Mouse (Mus musculus) monocyte, adult 5-6 weeks (primary cell): Measurements from ENCODE around the gene Mrps21. TPM values are rescaled to one million over a fixed set of nuclear protein-coding genes. Genes with fewer than 3 reads are reported as not detected.
A peak's percentile ranks its signal among the peaks of the same experiment; 100 is the strongest.
"Not testable (repeated sequence)": the region's sequence is repeated elsewhere in the genome, so short reads cannot be mapped to it uniquely, and the experiment has no call there.

ENCODE experiments used
- ATAC-seq: fragments of 153-309, 156-312 bp; replicated peaks from 2 replicates; pipeline ENCODE4 v1.8.0; 2017; ENCODE audit warnings: mild to moderate bottlenecking; ENCODE audit not compliant: low TSS enrichment, insufficient number of reproducible peaks, severe bottlenecking, poor library complexity, low FRiP score
- total RNA-seq: library from RNA; stranded (forward); fragments of 200-1000, 200-491, 200-594 nt; gene quantifications from 3 replicates; pipeline ENCODE4 v1.2.3, GENCODE M21; 2017

The Mrps21 gene
- total RNA-seq, 1 experiment from 2014 or later = 321 TPM

- no peak for ATAC-seq
Measured at GRCm38 (mm10) chr3:95860323-95860722, 11.0 kb downstream of the Mrps21 start.

- not testable (repeated sequence) for ATAC-seq
Measured at GRCm38 (mm10) chr3:95858278-95858677, 13.0 kb downstream of the Mrps21 start.

GRCm38 (mm10) chr3:95857050-95857449 is 14.3 kb downstream of the Mrps21 start:
- ATAC-seq = not testable (repeated sequence)

- ATAC-seq = no peak
Measured at GRCm38 (mm10) chr3:95856115-95856514, 15.2 kb downstream of the Mrps21 start.

GRCm38 (mm10) chr3:95855502-95856089 is 15.7 kb downstream of the Mrps21 start, which contains the start of gene Prpf3:
Prpf3 (minus strand) TSS chr3:95855885.
- peak; percentile 97 for ATAC-seq

- ATAC-seq = no peak
Measured at GRCm38 (mm10) chr3:95851317-95851716, 20.0 kb downstream of the Mrps21 start.

- no peak for ATAC-seq
Measured at GRCm38 (mm10) chr3:95850611-95851010, 20.7 kb downstream of the Mrps21 start.

- ATAC-seq = no peak
Measured at GRCm38 (mm10) chr3:95842503-95843214, 28.7 kb downstream of the Mrps21 start.

GRCm38 (mm10) chr3:95839250-95839649 is 32.1 kb downstream of the Mrps21 start:
- no peak for ATAC-seq

- ATAC-seq = no peak
Measured at GRCm38 (mm10) chr3:95829053-95829452, 42.3 kb downstream of the Mrps21 start.

GRCm38 (mm10) chr3:95826275-95826674 is 45.0 kb downstream of the Mrps21 start:
- no peak for ATAC-seq

- no peak for ATAC-seq
Measured at GRCm38 (mm10) chr3:95820046-95821010, 51.0 kb downstream of the Mrps21 start.

GRCm38 (mm10) chr3:95819351-95819985 is 51.9 kb downstream of the Mrps21 start:
- ATAC-seq = peak; percentile 94

- ATAC-seq = peak; percentile 10; the same call in 1 of the 2 replicates
Measured at GRCm38 (mm10) chr3:95818571-95819288, 52.6 kb downstream of the Mrps21 start, which contains the start of gene Rprd2. Rprd2 (minus strand) TSS chr3:95818863.

GRCm38 (mm10) chr3:95818026-95818511 is 53.2 kb downstream of the Mrps21 start:
- 0 out of 2 replicates have a peak, but pooled peaks have one; percentile 10 for ATAC-seq

GRCm38 (mm10) chr3:95816681-95817080 is 54.6 kb downstream of the Mrps21 start:
- peak; percentile 48; the same call in 1 of the 2 replicates for ATAC-seq
